Mouse (Mus musculus) kidney, adult 2 months (tissue): Measurements from ENCODE around the gene Nat8f1.

Experiments used
- CTCF ChIP-seq: fragments of 200-500 bp; conservative IDR thresholded peaks from 2 replicates; pipeline ENCODE4 v1.5.1; 2011; ENCODE audit warnings: low read depth, mild to moderate bottlenecking, control low read depth, low read length, moderate library complexity, mixed read lengths; ENCODE audit not compliant: insufficient read depth, insufficient read length
- POLR2A ChIP-seq: fragments of 200-500 bp; IDR thresholded peaks from one replicate; pipeline ENCODE4 v1.6.1; 2011; ENCODE audit warnings: low read depth, low read length, control low read depth

DNA sequence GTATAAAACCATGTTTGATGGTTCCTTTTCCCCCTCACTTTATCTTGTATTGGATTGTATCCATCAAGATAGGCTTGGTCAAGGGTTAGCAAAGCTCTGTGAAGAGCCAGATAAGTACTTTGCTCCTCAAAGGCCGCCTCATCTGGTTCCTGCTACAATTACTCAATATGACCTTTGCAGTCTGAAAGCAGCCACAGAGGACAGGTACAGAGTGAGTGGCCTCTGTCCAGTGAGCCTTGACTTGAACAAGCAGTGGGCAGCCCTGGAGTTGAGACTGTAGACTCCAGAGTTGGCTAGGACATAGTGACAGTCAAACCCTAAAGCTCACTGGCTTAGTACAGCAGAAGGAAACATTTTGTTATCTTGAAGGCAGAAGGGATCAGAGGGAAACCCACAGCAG is 13.8 kb upstream of the Nat8f1 start:
- TF ChIP-seq POLR2A = no peak
- no peak for TF ChIP-seq CTCF
